Mouse (Mus musculus) inflammation-experienced regulatory T-cells, adult 16 weeks (primary cell): ENCODE data around the gene Hirip3. TPM values are rescaled to one million over a fixed set of nuclear protein-coding genes. Genes with fewer than 3 reads are reported as not detected.

Experiments used
- polyA plus RNA-seq: library from polyadenylated mRNA; unstranded; fragments of 100-300 nt; shearing (Covaris generic); gene quantifications from one replicate; pipeline ENCODE4 v1.2.1, GENCODE M21; 2017

Gene Hirip3
- 18.3 TPM for polyA plus RNA-seq

DNA sequence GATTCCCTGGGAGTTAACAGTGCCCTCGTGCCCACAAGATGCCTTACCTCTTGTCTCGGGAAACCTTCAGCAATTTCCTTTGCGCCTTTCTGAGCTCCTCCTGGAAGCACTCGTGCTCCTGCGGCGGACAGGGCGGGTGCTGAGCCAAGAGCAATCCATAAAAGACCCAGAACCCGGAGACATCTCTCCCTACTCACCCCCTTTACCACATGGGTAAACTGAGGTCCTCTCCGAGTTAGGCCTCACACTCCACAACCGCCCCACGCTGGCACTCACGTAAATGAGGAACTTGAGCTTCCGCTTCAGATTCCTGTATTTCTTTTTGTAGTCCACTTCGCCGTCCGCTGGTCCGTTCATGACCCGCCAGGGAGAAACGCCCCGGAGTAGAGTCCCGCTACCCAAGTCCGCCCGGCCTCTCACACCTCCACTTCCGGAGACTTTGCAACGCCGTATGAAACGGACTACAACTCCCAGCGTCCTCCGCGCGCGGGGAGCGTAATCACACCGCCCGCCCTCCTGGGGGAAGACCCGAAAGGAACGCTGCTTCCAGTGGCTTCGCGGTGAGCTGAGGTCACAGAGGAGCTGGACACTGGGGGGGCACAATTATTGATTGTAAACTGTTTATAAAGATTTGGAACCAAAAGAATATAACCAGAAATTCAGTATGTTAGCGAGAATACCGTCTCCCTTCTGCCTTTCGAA, at the start of gene Hirip3:
Gene Hirip3 (plus strand): TSS at position 544 of the 702 bp plus-strand sequence.

DNA sequence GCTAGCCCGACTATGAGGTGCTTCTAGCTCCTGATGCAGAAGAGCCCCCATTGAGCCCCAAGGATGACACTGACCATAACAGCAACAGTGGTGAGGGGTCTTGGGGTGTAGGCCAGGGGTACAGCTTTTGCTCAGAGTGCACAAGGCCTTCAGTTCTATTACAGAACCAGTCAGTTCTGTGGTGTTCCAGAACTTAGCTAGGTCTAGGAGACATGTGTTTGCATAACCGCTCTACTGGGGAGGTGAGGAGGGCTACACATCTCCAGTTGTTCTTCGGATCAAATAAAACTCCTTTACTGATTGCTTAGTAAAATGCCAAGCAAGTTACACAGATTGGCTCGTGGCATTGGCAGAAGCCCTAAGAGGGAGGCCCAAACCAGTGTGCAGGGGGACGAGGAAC, 30.2 kb upstream of the Hirip3 start, which contains the start of gene 4930451I11Rik:
Gene 4930451I11Rik (minus strand): TSS at position 101 of the 400 bp plus-strand sequence.

DNA sequence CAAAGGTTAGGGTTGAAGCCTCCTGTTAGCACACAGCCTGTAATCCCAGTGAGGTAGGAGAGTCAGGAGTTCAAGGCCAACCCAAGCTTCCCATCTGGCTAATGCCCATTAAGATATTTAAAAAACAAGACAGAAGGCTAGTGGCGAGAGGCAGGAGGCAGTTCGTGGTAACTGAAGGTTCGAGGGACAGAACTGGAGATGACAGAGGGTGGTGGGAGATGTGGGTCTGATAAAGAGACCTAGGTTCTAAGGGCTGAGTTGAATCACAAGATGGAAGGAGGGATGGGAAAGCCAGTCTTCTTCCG, 14.7 kb upstream of the Hirip3 start, which contains the start of gene Doc2a:
Gene Doc2a (plus strand): TSS at position 301 of the 305 bp plus-strand sequence.

DNA sequence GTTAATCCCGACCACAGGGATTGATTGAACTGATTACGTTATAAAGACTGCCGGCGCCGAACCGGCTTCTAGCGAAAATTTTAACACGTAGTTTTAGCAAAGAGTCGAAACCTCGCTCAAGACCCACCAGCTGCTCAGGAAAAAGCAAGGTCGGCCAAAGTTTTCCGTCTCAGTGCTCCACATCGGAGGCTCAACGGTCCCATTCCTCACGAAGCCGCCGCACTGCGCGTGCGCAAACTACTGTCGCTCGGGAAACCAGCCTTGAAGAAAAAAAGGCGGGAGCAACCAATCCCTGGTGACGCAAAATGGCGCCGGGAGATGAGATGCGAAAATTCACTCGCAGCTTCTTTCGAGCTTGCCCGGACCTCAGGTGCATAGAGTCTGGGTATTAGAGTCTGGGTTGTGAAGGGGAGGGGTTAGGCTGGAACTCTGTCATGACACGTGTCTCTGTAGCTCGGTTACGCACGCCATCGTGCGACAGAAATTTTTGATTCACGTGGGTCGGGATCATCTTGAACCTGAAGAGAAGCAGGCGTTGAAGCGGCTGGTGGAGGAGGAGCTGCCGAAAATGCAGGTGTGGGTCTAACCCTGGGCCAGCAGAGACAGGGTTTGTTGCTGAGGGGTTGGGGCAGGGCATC, 494 bp downstream of the Hirip3 start, which contains the start of gene Ino80e:
Gene Ino80e (minus strand): TSS at position 231 of the 638 bp plus-strand sequence.

DNA sequence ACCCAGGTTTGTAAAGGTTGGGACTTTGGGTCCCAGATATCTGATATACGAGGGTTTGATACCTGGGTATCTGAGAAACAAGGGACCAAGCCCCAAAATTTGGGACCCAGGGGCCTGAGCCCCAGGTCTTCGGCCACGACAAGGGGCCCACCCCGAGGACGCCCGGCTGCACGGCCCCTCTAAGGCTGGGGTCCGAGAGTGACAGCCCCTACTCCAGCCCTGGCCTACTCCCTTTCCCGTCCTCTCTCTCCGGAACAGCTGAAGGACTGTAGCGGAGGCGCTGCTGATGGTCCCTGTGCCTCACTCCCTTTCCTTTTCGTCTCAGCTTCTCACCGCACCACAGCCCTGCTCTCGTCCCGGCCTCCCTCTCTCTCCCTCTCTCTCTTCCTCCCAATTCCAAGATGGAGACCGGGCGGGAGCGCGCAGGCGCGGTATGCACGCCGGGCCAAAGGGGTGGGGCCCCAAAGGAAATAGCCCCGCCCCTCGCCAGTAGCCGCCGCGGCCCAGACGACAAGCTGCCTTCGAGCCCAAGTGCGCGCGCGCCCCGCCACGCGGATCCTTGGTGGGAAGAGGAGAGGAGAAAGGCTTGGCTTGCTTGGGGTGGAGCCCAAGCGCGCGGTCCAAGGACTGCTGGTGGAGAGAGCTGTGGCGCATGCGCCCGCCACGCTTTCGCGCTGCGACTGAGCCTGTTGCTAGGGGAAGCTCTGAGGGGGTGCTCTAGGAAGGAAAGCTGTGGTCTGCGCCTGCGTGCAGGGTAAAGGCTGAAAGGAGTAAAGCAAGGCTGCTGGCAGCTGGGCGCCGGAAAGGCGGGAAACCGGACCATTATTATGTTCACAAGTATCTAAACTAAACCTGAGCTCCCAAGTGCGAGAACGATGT, 22.8 kb downstream of the Hirip3 start, which contains the start of gene Taok2:
Gene Taok2 (minus strand): TSS at position 418 of the 879 bp plus-strand sequence.

Other genes starting within 250 kb of the Hirip3 start
- not detected for gene Nupr1, start 231.1 kb upstream of the Hirip3 start, polyA plus RNA-seq
- gene Sgf29, start 212.7 kb upstream of the Hirip3 start, polyA plus RNA-seq, result 107 TPM
- gene Sult1a1, start 185.5 kb upstream of the Hirip3 start, polyA plus RNA-seq, result 1.3 TPM
- 125 TPM for gene Bola2, start 166.6 kb upstream of the Hirip3 start, polyA plus RNA-seq
- gene Slx1b, start 166.2 kb upstream of the Hirip3 start, polyA plus RNA-seq, result 10.3 TPM
- gene Coro1a, start 154.2 kb upstream of the Hirip3 start, polyA plus RNA-seq, result 3,429 TPM
- gene Mapk3, start 102.4 kb upstream of the Hirip3 start, polyA plus RNA-seq, result 33.0 TPM
- 1.9 TPM for gene Gdpd3, start 95.6 kb upstream of the Hirip3 start, polyA plus RNA-seq
- gene Ypel3, start 85.0 kb upstream of the Hirip3 start, polyA plus RNA-seq, result 379 TPM
- 4.7 TPM for gene Tbx6, start 80.5 kb upstream of the Hirip3 start, polyA plus RNA-seq
- gene Ppp4c, start 69.5 kb upstream of the Hirip3 start, polyA plus RNA-seq, result 458 TPM
- not detected for gene Fam57b, start 64.3 kb upstream of the Hirip3 start, polyA plus RNA-seq
- not detected for gene 4930451I11Rik, start 30.3 kb upstream of the Hirip3 start, polyA plus RNA-seq
- gene Doc2a, start 14.6 kb upstream of the Hirip3 start, polyA plus RNA-seq, result not detected
- gene Ino80e, start 405 bp downstream of the Hirip3 start, polyA plus RNA-seq, result 103 TPM
- 71.5 TPM for gene Taok2, start 22.7 kb downstream of the Hirip3 start, polyA plus RNA-seq
- 50.5 TPM for gene Tmem219, start 60.9 kb downstream of the Hirip3 start, polyA plus RNA-seq
- gene Kctd13, start 66.9 kb downstream of the Hirip3 start, polyA plus RNA-seq, result 12.3 TPM
- not detected for gene Asphd1, start 87.6 kb downstream of the Hirip3 start, polyA plus RNA-seq
- gene Sez6l2, start 88.6 kb downstream of the Hirip3 start, polyA plus RNA-seq, result 0.65 TPM
- gene Cdipt, start 113.9 kb downstream of the Hirip3 start, polyA plus RNA-seq, result 358 TPM
- 3.1 TPM for gene Cdiptos, start 114.1 kb downstream of the Hirip3 start, polyA plus RNA-seq
- 61.2 TPM for gene Mvp, start 152.6 kb downstream of the Hirip3 start, polyA plus RNA-seq
- gene Pagr1b, start 154.5 kb downstream of the Hirip3 start, polyA plus RNA-seq, result 1.2 TPM
- 166 TPM for gene Pagr1a, start 155.4 kb downstream of the Hirip3 start, polyA plus RNA-seq
- gene Gm42742, start 159.1 kb downstream of the Hirip3 start, polyA plus RNA-seq, result 47.3 TPM
- gene Prrt2, start 159.2 kb downstream of the Hirip3 start, polyA plus RNA-seq, result 27.4 TPM
- gene Maz, start 165.1 kb downstream of the Hirip3 start, polyA plus RNA-seq, result 27.5 TPM
- 16.5 TPM for gene Kif22, start 180.5 kb downstream of the Hirip3 start, polyA plus RNA-seq
- not detected for gene Zg16, start 225.4 kb downstream of the Hirip3 start, polyA plus RNA-seq
- 449 TPM for gene AI467606, start 229.4 kb downstream of the Hirip3 start, polyA plus RNA-seq